Mouse (Mus musculus): ENCODE data around the gene Islr. TPM values are rescaled to one million over a fixed set of nuclear protein-coding genes. Genes with fewer than 3 reads are reported as not detected.
"Not testable (repeated sequence)": the region's sequence is repeated elsewhere in the genome, so short reads cannot be mapped to it uniquely, and the experiment has no call there.

Islr gene
- polyA plus RNA-seq (2015; fragmentation: Nextera tagmentation; extraction: Ambion mirVana), result 2.9 and 3.0 TPM in 2 replicates

GRCm38 (mm10) chr9:58203516-58204447 is at the start of gene Islr, which contains the start of gene Islr2:
Islr (minus strand) TSS chr9:58204306.
Islr2 (minus strand) TSS chr9:58204319.
- DNase-seq, result peak; percentile 74
- peak within 1 kb of the TSS; percentile 52 for H3K4me3 ChIP-seq (ENCODE audit: low read depth, low read length)
- H3K4me1 ChIP-seq (ENCODE audit: insufficient read depth), result no peaks in the 10 kb centered on the region; the same call in 1 of the 2 replicates
- no peak within 1 kb of the TSS for H3K27ac ChIP-seq (ENCODE audit: low read depth)
- H3K27me3 ChIP-seq (ENCODE audit: insufficient read depth, low read length), result peaks cover 63% of the 10 kb centered on the region
- no peaks in the 10 kb centered on the region for H3K9me3 ChIP-seq (ENCODE audit: low read length)
- ATAC-seq, result peak; percentile 79
- TF ChIP-seq EP300 (IDR thresholded peaks at IDR 0.05; ENCODE audit: low read depth) (no peak), CTCF (IDR thresholded peaks at IDR 0.05; ENCODE audit: low read depth) (peak; percentile 63)
- no peak within 1 kb of the TSS for H3K9ac ChIP-seq (replicated peaks)
- WGBS (ENCODE audit: insufficient replicate concordance), result 3% methylated on average over 42 of the region's 42 CpGs
- no peaks in the 10 kb centered on the region for H3K36me3 ChIP-seq (replicated peaks; ENCODE audit: insufficient read depth, low read length)
- H3K4me2 ChIP-seq (ENCODE audit: low read depth, low read length), result peak within 1 kb of the TSS; percentile 77

- DNase-seq; H3K27me3 ChIP-seq (ENCODE audit: insufficient read depth, low read length); H3K9me3 ChIP-seq (ENCODE audit: low read length); H3K36me3 ChIP-seq (replicated peaks; ENCODE audit: insufficient read depth, low read length); ATAC-seq: not testable (repeated sequence)
- WGBS (ENCODE audit: insufficient replicate concordance), result 59% methylated on average over 5 of the region's 5 CpGs
- Histone ChIP-seq H3K4me2 (ENCODE audit: low read depth, low read length) (peak overlapping the region; percentile 77), H3K9ac (replicated peaks) (peak overlapping the region; percentile 70), H3K27ac (ENCODE audit: low read depth) (peak overlapping the region; percentile 72), H3K4me1 (ENCODE audit: insufficient read depth) (peaks cover 21% of the 10 kb centered on the region), H3K4me3 (ENCODE audit: low read depth, low read length) (peak overlapping the region; percentile 66)
Measured at GRCm38 (mm10) chr9:58253805-58254122, 49.7 kb upstream of the Islr start.

GRCm38 (mm10) chr9:58253033-58253804 is 49.1 kb upstream of the Islr start, which contains the start of gene Stoml1:
Stoml1 (plus strand) TSS chr9:58253164.
- DNase-seq (peak; percentile 96), ATAC-seq (peak; percentile 97)
- H3K9me3 ChIP-seq (ENCODE audit: low read length), result no peaks in the 10 kb centered on the region
- peaks cover 2% of the 10 kb centered on the region; the same call in 1 of the 2 replicates for H3K36me3 ChIP-seq (replicated peaks; ENCODE audit: insufficient read depth, low read length)
- peak within 1 kb of the TSS; percentile 77 for H3K4me2 ChIP-seq (ENCODE audit: low read depth, low read length)
- TF ChIP-seq CTCF (IDR thresholded peaks at IDR 0.05; ENCODE audit: low read depth) (peak; percentile 98), EP300 (IDR thresholded peaks at IDR 0.05; ENCODE audit: low read depth) (no peak)
- peak within 1 kb of the TSS; percentile 66 for H3K4me3 ChIP-seq (ENCODE audit: low read depth, low read length)
- H3K9ac ChIP-seq (replicated peaks), result peak within 1 kb of the TSS; percentile 70
- H3K27me3 ChIP-seq (ENCODE audit: insufficient read depth, low read length), result no peaks in the 10 kb centered on the region
- peaks cover 24% of the 10 kb centered on the region for H3K4me1 ChIP-seq (ENCODE audit: insufficient read depth)
- peak within 1 kb of the TSS; percentile 72 for H3K27ac ChIP-seq (ENCODE audit: low read depth)
- 1% methylated on average over 31 of the region's 31 CpGs for WGBS (ENCODE audit: insufficient replicate concordance)

GRCm38 (mm10) chr9:58250730-58251129 is 46.6 kb upstream of the Islr start:
- H3K4me2 ChIP-seq (ENCODE audit: low read depth, low read length); H3K9ac ChIP-seq (replicated peaks); H3K9me3 ChIP-seq (ENCODE audit: low read length); DNase-seq; H3K4me3 ChIP-seq (ENCODE audit: low read depth, low read length); H3K36me3 ChIP-seq (replicated peaks; ENCODE audit: insufficient read depth, low read length); ATAC-seq; H3K27me3 ChIP-seq (ENCODE audit: insufficient read depth, low read length): not testable (repeated sequence)
- Histone ChIP-seq H3K27ac (ENCODE audit: low read depth) (peak overlapping the region; percentile 20; the same call in 1 of the 2 replicates), H3K4me1 (ENCODE audit: insufficient read depth) (peaks cover 24% of the 10 kb centered on the region)
- 97% methylated on average over 1 of the region's 1 CpGs for WGBS (ENCODE audit: insufficient replicate concordance)

GRCm38 (mm10) chr9:58250322-58250721 is 46.2 kb upstream of the Islr start:
- WGBS (ENCODE audit: insufficient replicate concordance), result 77% methylated on average over 8 of the region's 8 CpGs
- Histone ChIP-seq H3K9me3 (ENCODE audit: low read length) (no peaks in the 10 kb centered on the region), H3K27ac (ENCODE audit: low read depth) (peak overlapping the region; percentile 95), H3K9ac (replicated peaks) (peak overlapping the region; percentile 86), H3K4me2 (ENCODE audit: low read depth, low read length) (peak overlapping the region; percentile 84), H3K36me3 (replicated peaks; ENCODE audit: insufficient read depth, low read length) (peaks cover 4% of the 10 kb centered on the region), H3K4me3 (ENCODE audit: low read depth, low read length) (peak overlapping the region; percentile 80), H3K27me3 (ENCODE audit: insufficient read depth, low read length) (no peaks in the 10 kb centered on the region), H3K4me1 (ENCODE audit: insufficient read depth) (peaks cover 21% of the 10 kb centered on the region)
- ATAC-seq (no peak), DNase-seq (no peak)
- TF ChIP-seq EP300 (IDR thresholded peaks at IDR 0.05; ENCODE audit: low read depth) (no peak), CTCF (IDR thresholded peaks at IDR 0.05; ENCODE audit: low read depth) (no peak)

GRCm38 (mm10) chr9:58249592-58250192 is 45.6 kb upstream of the Islr start, which contains the start of gene Pml:
Pml (minus strand) TSS chr9:58249786.
- Histone ChIP-seq H3K4me3 (ENCODE audit: low read depth, low read length) (peak within 1 kb of the TSS; percentile 80), H3K9ac (replicated peaks) (peak within 1 kb of the TSS; percentile 86), H3K36me3 (replicated peaks; ENCODE audit: insufficient read depth, low read length) (peaks cover 7% of the 10 kb centered on the region), H3K4me1 (ENCODE audit: insufficient read depth) (peaks cover 21% of the 10 kb centered on the region), H3K27ac (ENCODE audit: low read depth) (peak within 1 kb of the TSS; percentile 95), H3K27me3 (ENCODE audit: insufficient read depth, low read length) (no peaks in the 10 kb centered on the region), H3K9me3 (ENCODE audit: low read length) (no peaks in the 10 kb centered on the region), H3K4me2 (ENCODE audit: low read depth, low read length) (peak within 1 kb of the TSS; percentile 84)
- under 1% methylated on average over 16 of the region's 16 CpGs for WGBS (ENCODE audit: insufficient replicate concordance)
- TF ChIP-seq CTCF (IDR thresholded peaks at IDR 0.05; ENCODE audit: low read depth) (peak; percentile 42), EP300 (IDR thresholded peaks at IDR 0.05; ENCODE audit: low read depth) (peak; percentile 43; the same call in 1 of the 2 replicates)
- ATAC-seq, result peak; percentile 57
- peak; percentile 84 for DNase-seq

Data from liver, postnatal 0 days (tissue).